Mouse (Mus musculus): ENCODE data around the gene Ankdd1b. TPM values are rescaled to one million over a fixed set of nuclear protein-coding genes. Genes with fewer than 3 reads are reported as not detected.

Gene Ankdd1b
- polyA plus RNA-seq, 1 experiment from 2014 or later = 0.31 TPM

GRCm38 (mm10) chr13:96426044-96426443 lies 45.0 kb downstream of the Ankdd1b start:
- Histone ChIP-seq H3K27ac (replicated peaks) (no peak overlapping the region), H3K36me3 (replicated peaks) (no peaks in the 10 kb centered on the region), H3K4me3 (no peak overlapping the region), H3K27me3 (replicated peaks; ENCODE audit: low read depth, poor library complexity, severe bottlenecking) (no peaks in the 10 kb centered on the region), H3K4me1 (0 out of 2 replicates have a peak, but pooled peaks cover 6% of the 10 kb centered on the region), H3K9me3 (no peaks in the 10 kb centered on the region)
- WGBS = 57% methylated on average over 3 of the region's 3 CpGs
- no peak for DNase-seq (ENCODE audit: low spot score)

GRCm38 (mm10) chr13:96424496-96425274 lies 46.3 kb downstream of the Ankdd1b start:
- H3K4me3 ChIP-seq = no peak overlapping the region
- H3K9me3 ChIP-seq = no peaks in the 10 kb centered on the region
- DNase-seq (ENCODE audit: low spot score) = no peak
- H3K36me3 ChIP-seq (replicated peaks) = no peaks in the 10 kb centered on the region
- H3K27ac ChIP-seq (replicated peaks) = no peak overlapping the region
- 0 out of 2 replicates have a peak, but pooled peaks cover 3% of the 10 kb centered on the region for H3K4me1 ChIP-seq
- WGBS = 90% methylated on average over 12 of the region's 12 CpGs
- H3K27me3 ChIP-seq (replicated peaks; ENCODE audit: low read depth, poor library complexity, severe bottlenecking) = no peaks in the 10 kb centered on the region

GRCm38 (mm10) chr13:96421230-96421629 lies 49.8 kb downstream of the Ankdd1b start:
- DNase-seq (ENCODE audit: low spot score) = no peak
- no peaks in the 10 kb centered on the region for H3K9me3 ChIP-seq
- H3K27ac ChIP-seq (replicated peaks) = no peak overlapping the region
- 0 out of 2 replicates have a peak, but pooled peaks cover 3% of the 10 kb centered on the region for H3K4me1 ChIP-seq
- H3K4me3 ChIP-seq = no peak overlapping the region
- H3K36me3 ChIP-seq (replicated peaks) = peaks cover 22% of the 10 kb centered on the region
- H3K27me3 ChIP-seq (replicated peaks; ENCODE audit: low read depth, poor library complexity, severe bottlenecking) = no peaks in the 10 kb centered on the region

DNA sequence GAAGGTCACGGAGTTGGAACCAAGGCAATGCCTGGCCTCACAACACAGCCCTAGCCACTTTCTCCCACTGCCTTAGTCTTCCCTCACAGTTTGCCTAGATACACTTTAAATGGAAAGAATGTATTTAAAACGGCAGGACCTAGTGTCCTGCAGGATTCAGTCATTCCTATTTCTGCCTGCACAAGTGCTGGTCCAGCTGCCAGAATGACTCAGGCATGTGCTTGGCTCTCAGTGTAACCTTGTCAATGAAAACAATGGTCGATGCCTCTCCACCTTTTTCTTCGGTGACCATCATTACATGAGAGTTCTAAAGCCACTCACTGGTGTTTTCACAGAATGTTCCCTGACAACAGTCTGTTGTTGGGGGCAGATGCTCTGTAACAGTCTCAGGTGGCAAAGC lies 52.5 kb downstream of the Ankdd1b start:
- H3K9me3 ChIP-seq = no peaks in the 10 kb centered on the region
- H3K4me1 ChIP-seq = no peaks in the 10 kb centered on the region
- no peak overlapping the region for H3K4me3 ChIP-seq
- no peak overlapping the region for H3K27ac ChIP-seq (replicated peaks)
- no peak for DNase-seq (ENCODE audit: low spot score)
- WGBS = 92% methylated on average over 4 of the region's 4 CpGs
- peaks cover 50% of the 10 kb centered on the region for H3K36me3 ChIP-seq (replicated peaks)
- no peaks in the 10 kb centered on the region for H3K27me3 ChIP-seq (replicated peaks; ENCODE audit: low read depth, poor library complexity, severe bottlenecking)

DNA sequence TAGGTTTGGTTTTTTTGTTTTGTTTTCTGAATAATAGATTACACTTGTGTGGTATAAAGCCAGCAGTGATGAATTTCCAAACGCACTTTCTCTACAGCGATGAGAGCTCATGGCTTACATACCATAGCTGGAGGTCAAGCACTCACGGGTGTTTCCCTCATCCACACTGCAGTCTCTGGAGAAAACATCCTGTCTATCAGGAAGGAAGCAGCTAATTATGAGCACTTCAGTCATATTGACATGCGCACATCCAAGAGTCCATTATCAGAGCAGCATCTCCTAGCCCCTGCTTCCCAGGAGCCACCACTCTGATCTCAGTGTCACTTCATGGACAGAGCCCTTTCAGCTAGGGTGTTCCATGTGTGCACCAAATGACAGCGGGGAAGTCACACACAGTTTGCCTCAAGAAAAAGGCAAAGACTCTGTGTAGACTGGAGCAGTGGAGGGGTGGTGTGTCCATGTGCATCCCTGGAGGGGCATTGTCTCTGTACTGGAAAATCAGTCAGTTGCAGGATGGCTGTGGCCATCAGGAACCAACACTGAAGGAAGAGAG lies 53.7 kb downstream of the Ankdd1b start:
- Histone ChIP-seq H3K36me3 (replicated peaks) (peaks cover 60% of the 10 kb centered on the region), H3K9me3 (no peaks in the 10 kb centered on the region)
- WGBS = 83% methylated on average over 5 of the region's 5 CpGs

DNA sequence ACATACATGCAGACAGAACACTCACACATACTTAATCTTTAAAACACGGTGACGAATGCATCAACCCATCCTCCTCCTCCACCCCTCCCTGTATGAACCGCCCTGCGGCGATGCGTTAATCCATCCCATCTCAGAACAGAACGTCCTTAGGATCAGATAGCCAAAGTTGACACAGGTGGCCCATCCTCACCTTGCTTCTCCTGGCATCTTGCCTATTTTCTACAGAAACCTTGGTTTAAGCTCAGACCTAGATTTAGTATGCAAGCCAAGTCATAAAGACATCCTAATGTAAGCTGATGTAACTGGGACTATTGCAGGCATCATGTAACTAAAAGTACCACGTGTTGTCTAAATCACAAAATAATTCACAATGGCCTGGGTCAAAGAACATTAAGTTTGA lies 54.6 kb downstream of the Ankdd1b start:
- no peak for DNase-seq (ENCODE audit: low spot score)
- Histone ChIP-seq H3K36me3 (replicated peaks) (peaks cover 68% of the 10 kb centered on the region), H3K4me1 (no peaks in the 10 kb centered on the region), H3K27ac (replicated peaks) (no peak overlapping the region), H3K9me3 (no peaks in the 10 kb centered on the region), H3K27me3 (replicated peaks; ENCODE audit: low read depth, poor library complexity, severe bottlenecking) (no peaks in the 10 kb centered on the region), H3K4me3 (no peak overlapping the region)
- WGBS = 92% methylated on average over 8 of the region's 8 CpGs

More for the DNA sequence above, 53.7 kb downstream of the Ankdd1b start:
- H3K4me1 ChIP-seq = no peaks in the 10 kb centered on the region
- H3K4me3 ChIP-seq = no peak overlapping the region
- H3K27ac ChIP-seq (replicated peaks) = no peak overlapping the region
- no peaks in the 10 kb centered on the region for H3K27me3 ChIP-seq (replicated peaks; ENCODE audit: low read depth, poor library complexity, severe bottlenecking)
- DNase-seq (ENCODE audit: low spot score) = no peak

DNA sequence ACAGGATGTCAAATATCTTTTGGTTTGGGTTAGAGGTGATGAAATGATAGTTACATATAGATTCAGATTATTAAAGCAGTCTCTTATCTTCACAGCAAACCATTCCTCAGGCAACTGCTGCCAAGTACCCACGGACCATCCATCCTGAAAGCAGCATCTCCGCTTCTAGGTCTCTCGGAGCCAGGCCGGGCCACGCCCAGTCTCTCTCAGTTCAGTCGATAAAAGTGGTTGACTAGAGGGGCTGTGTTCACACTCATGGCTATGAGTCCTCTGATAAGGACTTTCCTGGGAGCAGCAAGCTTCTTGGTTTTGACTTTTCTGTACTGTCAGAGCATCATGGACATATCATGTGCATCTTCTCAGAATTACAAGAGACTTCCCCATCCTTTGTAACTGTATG lies 56.6 kb downstream of the Ankdd1b start:
- WGBS = 91% methylated on average over 6 of the region's 6 CpGs
- H3K4me1 ChIP-seq = no peaks in the 10 kb centered on the region

GRCm38 (mm10) chr13:96408786-96409185 lies 62.2 kb downstream of the Ankdd1b start:
- peaks cover 88% of the 10 kb centered on the region for H3K36me3 ChIP-seq (replicated peaks)
- H3K4me1 ChIP-seq = no peaks in the 10 kb centered on the region
- H3K4me3 ChIP-seq = no peak overlapping the region
- H3K27ac ChIP-seq (replicated peaks) = no peak overlapping the region
- 89% methylated on average over 1 of the region's 1 CpGs for WGBS
- DNase-seq (ENCODE audit: low spot score) = no peak
- H3K9me3 ChIP-seq = no peaks in the 10 kb centered on the region
- no peaks in the 10 kb centered on the region for H3K27me3 ChIP-seq (replicated peaks; ENCODE audit: low read depth, poor library complexity, severe bottlenecking)

More for the DNA sequence above, 56.6 kb downstream of the Ankdd1b start:
- Histone ChIP-seq H3K27ac (replicated peaks) (no peak overlapping the region), H3K4me3 (no peak overlapping the region), H3K27me3 (replicated peaks; ENCODE audit: low read depth, poor library complexity, severe bottlenecking) (no peaks in the 10 kb centered on the region), H3K36me3 (replicated peaks) (peaks cover 83% of the 10 kb centered on the region), H3K9me3 (no peaks in the 10 kb centered on the region)
- DNase-seq (ENCODE audit: low spot score) = no peak

DNA sequence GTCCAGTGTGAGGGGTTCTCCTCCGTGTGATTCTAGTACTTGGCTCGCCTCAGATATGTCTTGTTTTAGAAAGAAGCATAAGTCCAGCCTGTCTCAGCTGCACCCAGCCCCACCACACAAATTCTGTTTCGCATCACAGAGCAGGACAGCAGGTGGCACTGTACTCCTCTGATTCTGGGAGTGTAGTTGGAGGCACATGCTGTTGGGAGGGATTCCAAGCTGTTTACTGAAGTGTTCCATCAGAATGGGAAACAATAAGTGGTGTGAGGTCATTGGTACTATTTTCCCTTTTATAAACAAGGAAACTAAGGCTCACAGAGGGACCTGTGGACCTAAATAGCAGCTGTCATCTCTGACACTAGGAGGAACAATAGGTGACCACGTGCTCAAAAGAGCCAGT lies 64.0 kb downstream of the Ankdd1b start:
- peak; percentile 37 for DNase-seq (ENCODE audit: low spot score)
- 77% methylated on average over 4 of the region's 4 CpGs for WGBS
- H3K27ac ChIP-seq (replicated peaks) = no peak overlapping the region
- H3K4me3 ChIP-seq = no peak overlapping the region
- no peaks in the 10 kb centered on the region for H3K4me1 ChIP-seq
- no peaks in the 10 kb centered on the region for H3K27me3 ChIP-seq (replicated peaks; ENCODE audit: low read depth, poor library complexity, severe bottlenecking)
- H3K36me3 ChIP-seq (replicated peaks) = peaks cover 89% of the 10 kb centered on the region
- no peaks in the 10 kb centered on the region for H3K9me3 ChIP-seq

GRCm38 (mm10) chr13:96405518-96405917 lies 65.5 kb downstream of the Ankdd1b start:
- H3K4me1 ChIP-seq = no peaks in the 10 kb centered on the region
- H3K27me3 ChIP-seq (replicated peaks; ENCODE audit: low read depth, poor library complexity, severe bottlenecking) = no peaks in the 10 kb centered on the region
- H3K9me3 ChIP-seq = no peaks in the 10 kb centered on the region
- 93% methylated on average over 2 of the region's 2 CpGs for WGBS
- no peak overlapping the region for H3K27ac ChIP-seq (replicated peaks)
- peaks cover 89% of the 10 kb centered on the region for H3K36me3 ChIP-seq (replicated peaks)
- no peak overlapping the region for H3K4me3 ChIP-seq
- no peak for DNase-seq (ENCODE audit: low spot score)

GRCm38 (mm10) chr13:96401251-96401650 lies 69.7 kb downstream of the Ankdd1b start:
- H3K4me1 ChIP-seq = no peaks in the 10 kb centered on the region
- peaks cover 98% of the 10 kb centered on the region for H3K36me3 ChIP-seq (replicated peaks)
- H3K9me3 ChIP-seq = no peaks in the 10 kb centered on the region
- H3K4me3 ChIP-seq = no peak overlapping the region
- H3K27me3 ChIP-seq (replicated peaks; ENCODE audit: low read depth, poor library complexity, severe bottlenecking) = no peaks in the 10 kb centered on the region
- no peak overlapping the region for H3K27ac ChIP-seq (replicated peaks)
- 95% methylated on average over 5 of the region's 5 CpGs for WGBS
- DNase-seq (ENCODE audit: low spot score) = no peak

DNA sequence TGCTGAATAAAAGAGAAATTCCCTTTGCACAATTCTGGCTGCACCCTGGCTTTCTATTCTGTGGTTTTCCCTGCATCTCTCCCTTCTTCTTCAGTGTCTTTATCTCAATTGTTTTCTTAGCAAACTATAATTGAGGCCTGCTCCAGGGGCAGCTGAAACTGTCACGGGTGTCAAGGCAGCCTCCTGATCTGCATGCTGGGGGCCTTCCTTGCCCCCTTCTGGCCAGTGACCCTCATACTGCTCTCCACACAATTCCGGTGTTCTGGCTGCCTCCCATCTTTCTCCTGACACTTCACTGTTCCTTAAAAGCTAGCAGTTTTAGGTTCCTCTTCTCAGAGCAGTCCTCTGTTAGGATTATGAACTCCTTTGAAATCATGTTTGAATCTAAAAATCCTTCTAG lies 81.7 kb downstream of the Ankdd1b start:
- Histone ChIP-seq H3K4me3 (peak overlapping the region; percentile 89), H3K4me1 (peaks cover 11% of the 10 kb centered on the region), H3K36me3 (replicated peaks) (peaks cover 43% of the 10 kb centered on the region), H3K27me3 (replicated peaks; ENCODE audit: low read depth, poor library complexity, severe bottlenecking) (no peaks in the 10 kb centered on the region), H3K27ac (replicated peaks) (no peak overlapping the region), H3K9me3 (no peaks in the 10 kb centered on the region)
- 25% methylated on average over 2 of the region's 2 CpGs for WGBS
- DNase-seq (ENCODE audit: low spot score) = no peak
